Mouse (Mus musculus) heart, postnatal 0 days (tissue): Measurements from ENCODE around the gene Kif5a. TPM values are rescaled to one million over a fixed set of nuclear protein-coding genes. Genes with fewer than 3 reads are reported as not detected.

Source experiments
- ATAC-seq: fragments of 200-750 bp; cut with Nextera tagmentation; 2 replicates; pipeline ENCODE4 v1.8.0; 2017; ENCODE audit warnings: low read depth, moderate number of reproducible peaks, moderate library complexity; ENCODE audit not compliant: insufficient read depth
- DNase-seq: peaks from one replicate; pipeline ENCODE4 v3.0.0-alpha.2; 2016; ENCODE audit warnings: low spot score
- H3K27ac ChIP-seq: fragments of 300-500 bp; sonication (generic); 2 replicates; pipeline ENCODE4 v1.5.1; 2014; ENCODE audit warnings: low read depth, mild to moderate bottlenecking
- H3K27me3 ChIP-seq: fragments of 300-500 bp; sonication (generic); 2 replicates; pipeline ENCODE4 v1.6.1; 2014; ENCODE audit warnings: low read length, mixed read lengths; ENCODE audit not compliant: control insufficient read depth, insufficient read depth
- H3K36me3 ChIP-seq: fragments of 300-500 bp; sonication (generic); replicated peaks from 2 replicates; pipeline ENCODE4 v1.6.1; 2014; ENCODE audit warnings: low read length, mixed read lengths; ENCODE audit not compliant: control insufficient read depth, insufficient read depth
- H3K4me1 ChIP-seq: fragments of 300-500 bp; sonication (generic); 2 replicates; pipeline ENCODE4 v1.6.1; 2014; ENCODE audit warnings: antibody characterized with exemption; ENCODE audit not compliant: control insufficient read depth, insufficient read depth
- H3K4me2 ChIP-seq: fragments of 300-500 bp; sonication (generic); 2 replicates; pipeline ENCODE4 v1.6.1; 2014; ENCODE audit warnings: low read depth, mild to moderate bottlenecking, low read length, moderate library complexity
- H3K4me3 ChIP-seq: fragments of 300-500 bp; sonication (generic); 2 replicates; pipeline ENCODE4 v1.5.1; 2014; ENCODE audit warnings: low read depth, low read length
- H3K9ac ChIP-seq: fragments of 300-500 bp; sonication (generic); replicated peaks from 2 replicates; pipeline ENCODE4 v1.6.1; 2014; ENCODE audit warnings: low read depth, low read length, mixed read lengths
- H3K9me3 ChIP-seq: fragments of 300-500 bp; sonication (generic); replicated peaks from 2 replicates; pipeline ENCODE4 v1.6.1; 2016; ENCODE audit warnings: low read length; ENCODE audit not compliant: control insufficient read depth
- CTCF ChIP-seq: IDR thresholded peaks from 2 replicates; pipeline ENCODE4 v1.5.1; 2016; ENCODE audit warnings: antibody characterized with exemption, control low read depth, low read depth
- EP300 ChIP-seq: IDR thresholded peaks from 2 replicates; pipeline ENCODE4 v1.6.1; 2016; ENCODE audit warnings: antibody characterized with exemption, low read depth
- WGBS: fragments of 180-500 bp; shearing (Covaris S2); extraction: QIAGEN DNeasy Blood & Tissue Kit; methylation state at CpG from one replicate; pipeline ENCODE4 v1.1.7; 2014; 5-methylcytosine and 5-hydroxymethylcytosine counted together
- polyA plus RNA-seq: library from polyadenylated mRNA; unstranded; fragments of >200 nt; fragmentation: Nextera tagmentation; extraction: Ambion mirVana; gene quantifications from 2 replicates; pipeline ENCODE4 v1.2.1, GENCODE M21; 2015
- total RNA-seq: library from RNA; depleted of rRNA; stranded (reverse); fragments of >200 nt; gene quantifications from 2 replicates; pipeline ENCODE4 v1.2.3, GENCODE M21; 2014; ENCODE audit warnings: low replicate concordance

Kif5a gene
- total and polyA plus RNA-seq, 2 experiments from 2014 or later: 0.11 to 0.27 TPM

DNA sequence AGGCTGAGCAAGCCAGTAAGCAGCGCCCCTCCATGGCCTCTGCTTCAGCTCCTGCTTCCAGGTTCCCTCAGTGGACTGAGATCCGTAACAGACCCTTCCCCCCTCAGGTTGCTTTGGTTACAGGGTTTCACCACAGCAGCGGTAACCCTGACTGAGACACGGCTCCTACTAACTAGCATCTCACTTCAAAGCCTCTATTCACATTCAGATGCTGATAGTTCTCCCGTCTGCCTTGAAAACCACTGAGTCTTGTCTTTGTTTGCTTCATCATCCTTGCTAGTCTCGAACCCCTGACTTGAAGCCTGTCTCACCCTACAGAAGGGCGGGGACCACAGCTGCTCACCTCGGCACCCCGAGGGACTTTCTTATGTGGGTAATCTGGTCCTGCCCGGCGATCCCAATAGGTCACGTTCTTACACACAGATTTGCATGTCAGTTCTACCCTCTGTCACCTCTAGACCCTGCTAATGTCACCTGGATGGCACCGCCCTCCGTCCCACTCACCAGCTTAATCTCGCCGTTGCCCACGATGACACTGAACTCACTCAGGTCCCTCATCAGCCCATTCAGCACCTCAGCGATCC is 24.8 kb downstream of the Kif5a start:
- no peak overlapping the region for H3K9ac ChIP-seq
- no peaks in the 10 kb centered on the region for H3K9me3 ChIP-seq
- H3K27me3 ChIP-seq: peaks cover 20% of the 10 kb centered on the region; the same call in 1 of the 2 replicates
- DNase-seq (no peak), ATAC-seq (no peak)
- H3K4me1 ChIP-seq: no peaks in the 10 kb centered on the region
- no peak overlapping the region for H3K4me2 ChIP-seq
- 68% methylated on average over 18 of the region's 18 CpGs for WGBS
- no peak for TF ChIP-seq CTCF
- TF ChIP-seq EP300: no peak
- H3K4me3 ChIP-seq: no peak overlapping the region
- no peaks in the 10 kb centered on the region for H3K36me3 ChIP-seq
- H3K27ac ChIP-seq: no peak overlapping the region

DNA sequence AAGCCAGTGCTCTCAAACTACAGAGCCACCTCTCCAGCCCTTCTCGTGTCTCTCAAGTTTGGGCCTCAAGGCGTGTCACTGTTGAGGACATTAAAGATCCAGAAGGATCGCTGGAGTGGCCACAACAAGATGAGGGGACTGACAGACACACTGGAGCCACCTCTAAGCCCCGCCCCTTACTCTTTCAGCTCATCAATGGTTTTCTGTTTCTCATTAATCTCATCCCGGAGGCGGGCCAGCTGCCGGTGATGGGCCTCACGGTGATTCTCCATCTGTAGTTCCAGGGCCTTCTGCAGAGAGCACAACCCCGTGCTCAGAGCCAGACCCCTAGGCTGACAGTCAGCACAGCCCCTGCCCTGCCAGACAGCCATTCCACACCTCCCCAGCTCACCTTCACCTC is 26.6 kb downstream of the Kif5a start:
- no peak for TF ChIP-seq CTCF
- TF ChIP-seq EP300: no peak
- H3K9ac ChIP-seq: no peak overlapping the region

GRCm38 (mm10) chr10:127233141-127233540 is 30.0 kb downstream of the Kif5a start:
- H3K9ac ChIP-seq: no peak overlapping the region
- H3K27me3 ChIP-seq: peaks cover 21% of the 10 kb centered on the region; the same call in 1 of the 2 replicates
- H3K4me3 ChIP-seq: no peak overlapping the region
- DNase-seq (no peak), ATAC-seq (no peak)
- H3K27ac ChIP-seq: no peak overlapping the region
- H3K36me3 ChIP-seq: no peaks in the 10 kb centered on the region
- no peak for TF ChIP-seq CTCF
- no peak for TF ChIP-seq EP300
- no peaks in the 10 kb centered on the region for H3K4me1 ChIP-seq
- WGBS: 74% methylated on average over 9 of the region's 9 CpGs
- no peak overlapping the region for H3K4me2 ChIP-seq
- no peaks in the 10 kb centered on the region for H3K9me3 ChIP-seq

More for the DNA sequence above, 26.6 kb downstream of the Kif5a start:
- WGBS: 49% methylated on average over 9 of the region's 9 CpGs
- Histone ChIP-seq H3K9me3 (no peaks in the 10 kb centered on the region), H3K4me3 (no peak overlapping the region), H3K27ac (no peak overlapping the region), H3K27me3 (peaks cover 20% of the 10 kb centered on the region; the same call in 1 of the 2 replicates), H3K36me3 (no peaks in the 10 kb centered on the region), H3K4me2 (no peak overlapping the region), H3K4me1 (no peaks in the 10 kb centered on the region)
- ATAC-seq: no peak
- no peak for DNase-seq

DNA sequence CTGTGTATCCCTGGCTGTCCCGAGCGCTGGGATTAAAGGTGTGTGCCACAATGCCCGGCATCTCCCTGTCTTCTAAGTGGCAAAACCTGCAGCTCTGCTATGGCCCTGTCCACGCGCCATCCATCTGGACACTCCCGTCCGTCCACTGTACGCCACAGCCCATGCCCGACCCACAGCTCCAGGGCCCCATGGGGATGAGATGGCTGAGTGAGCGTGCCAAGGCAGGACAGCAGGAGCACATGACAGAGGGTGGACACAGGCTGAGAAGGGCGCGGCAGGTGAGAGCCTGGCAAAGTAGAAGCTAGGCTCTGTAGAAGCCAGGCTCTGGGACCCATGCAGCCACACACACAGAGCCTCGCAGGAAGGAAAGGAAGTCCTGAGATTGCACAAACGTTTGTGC is 31.4 kb downstream of the Kif5a start:
- TF ChIP-seq CTCF: no peak
- TF ChIP-seq EP300: no peak
- Histone ChIP-seq H3K27me3 (peaks cover 21% of the 10 kb centered on the region; the same call in 1 of the 2 replicates), H3K4me1 (no peaks in the 10 kb centered on the region), H3K36me3 (no peaks in the 10 kb centered on the region), H3K9ac (no peak overlapping the region), H3K4me2 (no peak overlapping the region), H3K4me3 (no peak overlapping the region), H3K27ac (no peak overlapping the region), H3K9me3 (no peaks in the 10 kb centered on the region)
- DNase-seq (no peak), ATAC-seq (no peak)
- 74% methylated on average over 14 of the region's 14 CpGs for WGBS

DNA sequence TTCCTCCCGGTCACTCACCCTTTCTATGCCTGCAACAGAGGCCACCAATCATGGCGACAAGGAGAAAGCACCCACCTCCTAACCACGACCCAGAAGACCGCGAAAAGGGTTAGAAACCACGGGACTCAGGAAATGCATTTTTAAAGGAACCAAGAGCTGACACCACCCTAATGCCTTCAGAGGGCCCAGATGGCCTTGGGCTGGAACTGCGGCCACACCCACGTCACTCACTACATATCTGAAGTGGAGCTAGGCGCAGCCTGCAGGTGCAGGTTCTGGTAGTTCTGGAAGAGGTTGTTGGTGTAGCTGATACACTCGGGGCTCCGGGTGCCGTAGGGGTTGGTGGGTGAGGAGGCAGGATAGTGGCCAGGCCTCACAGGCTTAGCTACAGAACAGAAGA is 32.5 kb downstream of the Kif5a start:
- Histone ChIP-seq H3K4me3 (no peak overlapping the region), H3K36me3 (no peaks in the 10 kb centered on the region), H3K9me3 (no peaks in the 10 kb centered on the region), H3K4me1 (no peaks in the 10 kb centered on the region), H3K27me3 (peaks cover 23% of the 10 kb centered on the region), H3K9ac (no peak overlapping the region), H3K27ac (no peak overlapping the region), H3K4me2 (no peak overlapping the region)
- no peak for TF ChIP-seq EP300
- no peak for TF ChIP-seq CTCF
- WGBS: 76% methylated on average over 12 of the region's 12 CpGs
- no peak for ATAC-seq
- DNase-seq: no peak

- Histone ChIP-seq H3K36me3 (no peaks in the 10 kb centered on the region), H3K9me3 (no peaks in the 10 kb centered on the region), H3K4me1 (no peaks in the 10 kb centered on the region), H3K9ac (no peak overlapping the region), H3K27ac (no peak overlapping the region), H3K4me2 (no peak overlapping the region), H3K4me3 (no peak overlapping the region), H3K27me3 (peaks cover 22% of the 10 kb centered on the region)
- WGBS: 18% methylated on average over 4 of the region's 4 CpGs
- ATAC-seq (0 out of 2 replicates have a peak, but pooled peaks have one; percentile 45), DNase-seq (peak; percentile 54)
- TF ChIP-seq CTCF (peak; percentile 72), EP300 (no peak)
These were observed 34.3 kb downstream of the Kif5a start for GRCm38 (mm10) chr10:127228897-127229296.
